Mouse (Mus musculus) c-Kit-positive CD71-positive TER-119-negative erythroid progenitor cells, embryonic 14.5 days (primary cell): ENCODE results near the gene Plekhm3.

Source experiments
- DNase-seq: peaks from one replicate; pipeline ENCODE4 v3.0.0-alpha.2; 2013; ENCODE audit warnings: low read depth

The Plekhm3 gene

DNA sequence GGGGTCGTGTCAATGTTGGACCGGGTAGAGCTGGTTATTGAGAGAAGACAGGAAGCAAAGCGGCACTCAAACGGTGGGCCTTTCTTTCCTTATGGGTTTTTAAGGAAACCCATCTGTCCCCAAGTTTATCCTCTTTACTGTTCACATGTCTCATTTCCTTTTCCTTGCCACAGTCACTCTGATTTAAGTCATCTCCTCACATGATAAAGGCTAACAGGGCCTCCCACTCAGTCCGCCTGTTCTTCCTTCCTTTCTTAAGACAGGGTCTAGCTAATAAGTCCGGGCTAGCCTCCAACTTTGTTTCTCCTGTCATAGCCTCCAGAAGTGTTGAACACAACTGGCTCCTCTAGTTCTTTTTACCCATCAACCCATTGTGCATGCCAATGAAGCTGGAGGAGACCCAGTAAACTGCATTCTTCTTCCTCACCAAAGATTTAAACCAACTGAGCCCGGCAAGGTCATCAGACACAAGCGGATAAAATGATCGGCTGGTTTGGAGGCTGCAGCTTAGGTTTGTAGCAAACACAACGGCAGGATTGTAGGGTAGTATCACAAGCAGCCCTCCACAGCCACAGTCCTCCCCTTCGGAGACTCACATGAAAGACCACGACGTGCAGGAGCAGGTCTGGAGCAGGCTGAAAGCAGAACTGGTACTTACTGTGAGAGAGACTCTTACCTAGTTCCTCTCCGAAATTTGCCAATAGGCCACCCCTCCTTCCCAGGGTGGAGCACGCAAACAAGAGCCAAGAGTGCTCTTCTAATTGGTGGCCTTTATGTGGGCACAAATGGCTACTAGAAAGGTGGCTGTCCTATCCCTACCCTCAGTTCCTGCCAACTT is 29.0 kb downstream of the Plekhm3 start:
- no peak for DNase-seq

DNA sequence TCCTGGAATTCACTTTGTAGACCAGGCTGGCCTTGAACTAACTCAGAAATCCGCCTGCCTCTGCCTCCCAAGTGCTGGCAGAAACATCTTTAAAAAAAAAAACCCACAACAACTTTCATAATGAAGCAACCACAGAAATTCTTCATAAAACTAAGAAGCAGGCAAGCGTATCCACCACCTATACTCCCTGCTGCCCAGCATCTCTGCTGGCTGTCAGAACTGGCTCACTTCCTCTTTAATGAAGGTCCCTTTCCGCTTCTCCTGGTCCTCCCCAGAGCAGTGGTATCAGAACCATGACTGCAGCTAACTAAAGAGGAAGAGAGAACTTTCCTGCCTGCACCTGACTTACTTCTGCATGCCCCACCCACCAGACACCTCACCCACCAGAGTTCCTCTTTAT is 31.0 kb downstream of the Plekhm3 start:
- DNase-seq = no peak

DNA sequence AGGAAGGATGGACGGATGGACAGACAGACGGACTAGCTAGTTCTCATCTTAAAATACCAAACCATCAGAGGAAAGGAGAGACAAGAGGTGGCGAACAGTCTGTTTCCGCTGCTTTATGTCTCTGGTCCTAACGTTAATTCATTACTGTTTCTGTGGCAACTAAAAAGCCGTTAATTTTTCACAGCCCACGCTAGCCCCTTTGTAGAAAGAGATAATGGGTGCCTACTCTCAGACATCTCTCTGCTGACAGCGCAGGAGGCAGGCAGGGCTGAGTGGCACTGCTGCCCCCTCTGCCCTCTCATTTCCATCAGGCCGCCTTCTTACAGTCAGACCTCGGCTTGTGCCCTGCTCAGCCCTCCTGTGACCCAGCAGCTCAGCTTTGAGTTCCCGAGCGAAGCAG is 32.3 kb downstream of the Plekhm3 start:
- DNase-seq = no peak

DNA sequence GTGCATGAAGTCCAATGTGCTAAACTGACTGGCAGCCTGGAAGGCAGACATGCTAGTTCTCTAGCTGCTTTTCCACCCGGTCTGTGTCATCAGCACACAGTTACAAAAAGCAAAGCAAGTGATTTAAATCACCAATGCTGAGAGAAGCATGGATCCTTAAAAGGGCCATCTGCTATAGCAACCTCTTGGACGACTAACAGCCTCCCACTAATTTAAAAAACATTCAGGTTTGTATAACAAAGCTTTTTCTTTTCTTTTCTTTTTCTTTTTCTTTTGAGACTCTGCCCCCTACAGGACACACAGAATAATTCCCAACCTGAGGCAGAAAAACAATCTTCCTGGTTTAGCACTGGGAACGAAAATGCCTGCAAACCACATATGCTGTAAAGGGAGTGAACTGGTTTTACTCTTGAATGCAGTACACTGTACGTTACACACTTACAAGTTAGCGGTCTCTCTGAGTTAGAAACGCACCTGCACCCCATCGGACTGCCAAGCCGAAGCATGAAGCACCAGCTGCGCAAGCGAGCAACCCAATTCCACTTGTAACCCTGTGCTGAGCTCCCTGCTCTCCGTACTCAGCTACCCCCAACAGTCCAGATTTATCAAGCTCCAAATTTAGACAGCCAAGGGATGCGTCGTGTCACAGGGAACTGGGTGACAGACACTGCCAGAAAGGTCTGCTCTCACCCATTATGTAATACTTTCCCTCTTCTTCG is 37.7 kb downstream of the Plekhm3 start:
- DNase-seq = peak; percentile 23

DNA sequence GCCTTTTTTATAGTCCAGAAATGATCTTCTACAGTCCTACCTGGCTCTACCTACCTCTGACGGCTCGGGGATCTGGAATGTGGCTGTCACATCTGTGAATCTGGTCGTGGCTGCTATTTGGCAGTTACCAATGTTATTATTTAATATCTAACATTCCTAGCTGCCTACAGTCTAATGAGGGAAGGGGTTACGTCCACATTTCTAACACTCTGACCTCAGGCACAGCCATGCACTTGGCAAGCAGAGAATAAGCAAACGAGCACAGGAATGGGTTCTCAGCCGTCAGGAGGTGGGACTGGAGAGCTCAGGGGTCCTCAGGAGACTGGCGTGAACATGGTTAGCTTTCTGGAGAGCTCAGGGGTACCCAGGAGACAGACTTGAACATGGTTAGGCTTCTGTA is 38.7 kb downstream of the Plekhm3 start:
- no peak for DNase-seq

DNA sequence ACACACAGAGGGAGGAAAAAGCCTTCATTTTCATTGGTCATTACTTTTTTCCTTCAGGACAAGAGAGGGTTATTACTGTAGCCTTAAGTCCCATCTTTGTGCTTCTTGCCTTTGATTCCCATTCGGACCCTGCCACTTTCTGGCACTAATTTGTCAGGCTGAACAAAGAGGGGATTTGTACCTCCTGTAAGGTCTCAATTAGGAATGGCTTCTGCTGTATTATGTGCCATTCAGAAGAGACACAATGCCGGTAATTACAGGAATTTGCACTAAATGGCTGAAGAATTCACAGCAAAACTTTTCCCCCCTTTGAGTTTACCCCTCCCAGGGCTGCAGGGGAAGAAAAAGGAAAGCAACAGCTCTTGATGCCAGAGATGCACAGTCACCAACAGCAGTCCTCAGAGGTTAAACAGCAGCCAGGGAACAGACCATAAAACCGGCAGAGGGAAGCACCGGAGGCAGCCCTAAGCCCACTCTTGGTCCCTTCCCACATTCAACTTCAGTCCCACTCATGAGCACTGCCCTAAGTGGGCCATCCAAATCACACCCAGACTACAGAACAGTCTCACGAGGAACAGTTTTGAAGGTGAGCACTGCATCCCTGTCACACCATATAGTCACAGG is 39.6 kb downstream of the Plekhm3 start:
- no peak for DNase-seq

DNA sequence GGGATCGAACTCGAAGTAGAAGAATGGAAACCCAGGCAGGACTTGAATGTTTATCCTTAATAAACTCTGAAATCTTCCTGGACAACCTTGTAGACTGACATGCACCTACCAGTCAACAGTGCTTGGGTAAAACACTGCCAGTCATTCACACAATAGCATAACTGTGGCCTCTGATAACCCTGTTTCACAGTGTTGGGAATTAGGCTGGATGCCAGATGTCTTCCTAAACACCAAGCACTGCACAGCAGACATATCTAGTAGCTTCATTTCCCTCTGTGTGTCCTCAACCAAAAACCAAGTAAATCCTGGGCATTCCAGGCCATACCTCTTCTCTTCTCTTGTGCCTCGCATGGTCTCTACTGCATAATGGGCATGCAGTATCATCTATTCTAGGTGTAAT is 42.3 kb downstream of the Plekhm3 start:
- no peak for DNase-seq

DNA sequence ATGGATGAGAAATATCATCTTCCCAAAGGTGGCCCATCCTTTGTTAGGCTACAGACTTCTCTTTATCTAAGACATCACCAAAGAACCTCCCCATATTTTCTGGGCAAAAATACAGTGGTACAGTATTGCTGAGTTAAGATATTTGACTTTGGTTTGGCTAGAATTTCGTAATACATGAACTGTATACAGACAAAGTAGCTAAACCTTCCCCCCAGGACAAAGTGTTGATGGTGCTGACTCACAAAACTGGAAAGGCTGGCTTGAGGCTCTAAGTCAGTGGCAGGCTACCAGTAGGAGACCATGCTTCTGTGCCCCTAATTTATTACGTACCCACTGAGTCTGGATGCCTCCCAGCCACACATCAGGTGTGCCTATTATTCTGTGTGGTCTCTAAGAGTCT is 48.9 kb downstream of the Plekhm3 start:
- no peak for DNase-seq

DNA sequence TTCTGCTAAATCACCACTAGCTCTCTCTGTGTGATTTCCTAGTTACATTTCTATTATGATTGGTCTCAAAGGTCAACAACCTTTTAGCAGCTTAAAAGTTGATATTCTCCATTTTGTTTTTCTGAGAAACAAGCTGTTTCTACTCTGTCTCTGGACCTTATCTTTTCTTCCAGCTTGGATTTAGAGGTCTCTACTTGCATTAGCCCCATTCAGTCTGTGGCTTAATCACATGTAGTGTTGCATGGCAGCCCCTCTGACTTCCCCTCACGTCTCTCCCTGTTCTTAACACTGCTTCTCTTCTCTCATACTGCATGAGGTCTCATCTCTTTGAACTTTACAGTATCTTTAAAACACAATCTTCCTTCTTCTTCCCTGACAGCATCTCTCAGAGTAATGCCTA is 50.4 kb downstream of the Plekhm3 start:
- DNase-seq = peak; percentile 15

DNA sequence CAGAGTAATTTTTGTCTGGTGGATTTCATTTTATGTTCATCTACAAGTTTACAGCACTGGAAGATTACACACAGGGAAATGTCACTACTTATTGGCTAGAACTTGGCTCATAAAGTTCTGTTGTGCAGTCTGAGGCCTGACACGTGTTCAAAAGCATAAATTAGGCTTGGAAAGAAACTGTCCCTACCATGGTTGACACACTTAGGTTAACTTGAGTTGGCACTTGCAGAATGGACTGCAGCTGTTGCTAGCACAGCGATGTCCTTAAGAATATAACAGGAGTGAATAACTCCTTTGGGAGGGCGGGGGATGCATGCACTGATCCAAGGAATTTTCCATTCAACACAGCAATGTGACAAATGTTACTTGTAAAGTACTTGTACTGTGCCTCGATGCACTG is 53.2 kb downstream of the Plekhm3 start:
- DNase-seq = no peak

DNA sequence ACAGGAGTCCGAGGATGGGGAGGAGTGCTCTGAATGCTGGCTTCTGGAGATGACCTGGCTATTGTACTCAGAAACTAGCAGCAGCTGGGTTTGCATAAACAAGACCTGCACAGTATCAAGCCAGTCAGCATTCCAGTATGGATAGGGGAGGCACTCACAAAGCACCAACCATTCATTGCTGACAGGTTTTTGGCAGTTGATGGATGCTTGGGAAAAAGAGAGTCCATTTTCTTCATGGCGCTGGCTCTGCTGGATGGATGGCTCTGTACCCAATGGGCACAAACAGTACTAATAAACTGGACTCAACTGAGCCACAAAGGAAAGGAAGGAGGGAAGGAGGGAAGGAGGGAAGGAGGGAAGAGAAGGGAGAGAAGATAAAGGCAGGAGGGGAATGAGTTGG is 53.8 kb downstream of the Plekhm3 start:
- no peak for DNase-seq

DNA sequence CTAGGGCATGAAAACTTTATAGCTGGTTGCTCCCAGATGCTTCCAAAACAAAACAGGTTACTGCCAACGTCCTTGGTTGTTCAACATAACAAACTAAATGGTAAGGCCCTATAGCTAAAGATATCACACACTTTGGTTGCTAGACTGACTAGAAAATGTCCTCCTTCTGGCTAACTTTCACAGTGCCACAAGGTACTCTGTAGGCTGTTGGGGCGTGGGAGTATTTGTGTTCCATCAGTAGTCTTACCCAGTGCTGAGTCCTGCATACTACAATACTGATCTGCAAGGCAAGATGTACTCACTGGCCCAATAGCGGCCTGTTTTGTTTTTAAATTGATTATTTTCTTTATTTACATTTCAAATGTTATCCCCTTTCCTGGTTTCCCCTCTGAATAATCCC is 56.9 kb downstream of the Plekhm3 start:
- no peak for DNase-seq

DNA sequence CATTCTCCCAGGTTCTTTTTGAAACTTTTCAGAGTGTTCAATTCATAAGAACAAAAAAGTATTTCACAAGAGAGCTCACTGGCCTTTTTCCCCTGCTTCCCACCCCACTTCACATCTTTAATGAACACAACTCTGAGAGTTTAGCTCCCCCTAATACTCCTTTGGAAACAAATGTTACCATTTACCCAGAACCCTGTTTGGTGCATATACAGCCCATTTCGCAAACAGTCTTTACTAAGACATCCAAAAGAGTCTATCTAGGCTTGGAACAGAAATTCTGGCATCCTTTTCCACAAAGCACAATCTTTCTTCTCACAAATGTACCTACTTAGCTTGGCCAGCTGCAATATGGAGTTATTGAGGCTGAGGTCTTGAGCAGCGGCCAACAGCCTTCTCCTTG is 59.1 kb downstream of the Plekhm3 start:
- no peak for DNase-seq

DNA sequence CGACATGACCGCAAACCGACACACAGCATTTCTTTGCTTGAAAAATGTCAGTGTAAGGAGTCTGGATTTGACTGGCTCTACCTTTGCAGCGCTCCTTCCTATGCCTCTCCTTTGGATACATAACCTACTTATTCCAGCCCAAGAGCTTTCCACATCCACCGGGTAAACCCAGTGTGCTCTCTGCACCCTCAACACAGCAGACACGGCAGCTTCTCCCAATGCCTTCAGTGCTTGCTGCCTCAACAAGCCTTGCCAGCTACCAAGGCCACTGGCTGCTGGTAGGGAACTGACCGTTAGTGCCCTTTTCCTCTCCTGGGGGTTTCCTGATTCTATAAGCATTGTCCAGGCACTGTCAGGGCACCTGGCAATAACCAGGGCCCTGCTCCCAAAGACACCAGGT is 62.8 kb downstream of the Plekhm3 start:
- no peak for DNase-seq

DNA sequence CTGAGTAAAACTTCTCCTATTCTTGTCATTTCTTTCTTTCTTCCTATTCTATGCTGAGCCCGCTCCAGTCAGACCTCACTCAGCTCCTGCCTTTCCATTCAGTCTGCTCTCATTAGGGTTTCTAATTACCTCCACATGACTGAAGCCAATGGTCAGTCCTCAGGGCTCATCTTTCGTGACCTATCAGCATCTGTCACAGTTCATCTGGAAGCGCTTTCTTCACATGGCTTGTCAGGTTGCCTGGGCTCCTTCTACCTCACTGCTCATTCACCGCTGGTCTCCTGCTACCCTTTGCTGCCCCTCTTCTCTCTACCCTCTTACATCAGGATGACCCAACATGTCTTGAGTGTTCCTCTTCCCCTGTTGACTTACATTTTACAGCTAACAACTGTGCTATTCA is 65.3 kb downstream of the Plekhm3 start:
- no peak for DNase-seq

DNA sequence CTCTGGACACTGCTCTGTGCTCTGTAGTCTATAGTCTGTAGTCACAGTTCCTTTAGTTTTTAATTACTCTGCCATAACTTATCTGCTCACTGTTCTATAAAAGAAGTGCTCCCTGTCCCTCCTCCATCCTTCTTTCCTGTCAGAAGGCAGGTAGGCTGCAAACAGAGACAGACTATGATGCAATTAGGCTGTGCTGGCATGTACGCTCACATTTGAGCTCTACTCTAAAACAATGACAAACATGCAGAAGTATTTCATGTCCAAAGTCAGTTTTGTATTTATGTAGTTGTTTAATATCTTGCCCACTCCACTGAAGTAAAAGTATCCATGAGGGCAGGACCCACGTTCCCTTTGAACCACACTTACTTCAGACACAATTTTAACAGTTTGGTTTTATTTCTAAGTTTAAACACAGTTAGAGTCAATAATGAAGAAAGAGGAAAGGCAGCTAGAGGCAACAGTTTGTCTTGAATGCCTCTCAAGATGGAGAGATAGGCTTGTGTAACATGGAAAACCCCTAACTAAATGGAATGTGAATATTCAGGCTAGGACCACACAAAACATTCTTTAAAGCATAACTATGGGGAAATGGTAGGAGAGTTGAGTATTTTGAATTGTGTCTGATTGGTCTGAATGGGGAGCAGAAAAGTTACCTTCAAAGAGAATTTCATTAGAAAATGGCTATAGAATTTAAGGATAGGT is 69.0 kb downstream of the Plekhm3 start:
- no peak for DNase-seq

DNA sequence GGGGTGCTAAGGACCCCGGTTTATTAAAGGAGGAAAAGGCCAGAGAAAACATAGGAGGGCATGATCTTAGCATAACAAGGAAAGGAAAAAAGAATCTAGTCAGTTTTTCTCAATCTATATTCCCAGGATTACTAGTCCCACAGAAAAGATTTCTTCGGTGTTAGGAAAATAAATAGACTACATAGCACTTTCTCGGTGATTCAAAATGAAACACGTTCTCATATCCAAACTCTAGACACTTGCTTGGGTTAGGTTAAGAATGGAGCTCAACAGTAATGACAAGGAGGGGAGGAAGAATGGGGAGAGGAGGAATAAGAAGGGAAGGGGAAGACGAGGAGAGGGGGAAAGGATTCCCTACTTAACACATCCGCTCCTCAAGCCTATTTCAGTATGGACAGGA is 69.9 kb downstream of the Plekhm3 start:
- DNase-seq = no peak

DNA sequence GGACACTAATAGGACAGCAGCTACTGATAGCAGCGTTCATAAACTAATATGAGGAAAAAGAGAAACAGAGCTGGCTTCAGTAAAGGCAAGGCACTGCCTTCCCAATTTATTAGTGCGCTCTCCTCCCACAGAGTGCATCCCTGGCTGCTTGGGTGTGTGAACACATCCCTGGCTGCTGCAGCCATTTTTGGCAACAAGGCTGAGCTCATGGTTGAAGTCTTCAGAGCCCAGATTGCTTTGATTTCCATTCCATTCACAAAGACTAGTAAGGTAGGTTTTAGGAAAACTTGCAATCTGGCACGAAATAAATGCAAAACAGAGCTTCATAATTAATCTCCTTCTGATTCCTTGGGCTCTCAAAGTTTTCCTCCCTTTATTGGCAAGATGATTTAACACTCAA is 71.3 kb downstream of the Plekhm3 start:
- DNase-seq = no peak

DNA sequence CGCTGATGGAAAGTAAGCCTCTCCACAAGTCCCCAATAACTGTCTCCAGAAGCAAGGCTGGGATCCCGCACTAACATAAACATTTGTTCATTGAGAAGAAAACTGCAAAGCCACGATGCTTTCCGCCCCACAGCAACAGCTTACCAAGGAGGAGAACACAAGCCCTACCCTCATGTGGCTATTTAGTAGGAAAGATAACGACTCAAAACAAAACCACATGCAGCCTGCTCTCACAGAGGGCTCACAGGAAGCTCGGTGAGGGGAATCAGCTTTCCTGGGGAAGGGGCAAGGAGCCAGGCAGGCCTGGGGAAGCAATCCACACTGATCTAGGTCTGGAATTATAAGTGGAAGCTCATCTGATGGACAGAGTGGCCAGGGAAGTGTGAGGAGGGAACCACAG is 72.6 kb downstream of the Plekhm3 start:
- no peak for DNase-seq

DNA sequence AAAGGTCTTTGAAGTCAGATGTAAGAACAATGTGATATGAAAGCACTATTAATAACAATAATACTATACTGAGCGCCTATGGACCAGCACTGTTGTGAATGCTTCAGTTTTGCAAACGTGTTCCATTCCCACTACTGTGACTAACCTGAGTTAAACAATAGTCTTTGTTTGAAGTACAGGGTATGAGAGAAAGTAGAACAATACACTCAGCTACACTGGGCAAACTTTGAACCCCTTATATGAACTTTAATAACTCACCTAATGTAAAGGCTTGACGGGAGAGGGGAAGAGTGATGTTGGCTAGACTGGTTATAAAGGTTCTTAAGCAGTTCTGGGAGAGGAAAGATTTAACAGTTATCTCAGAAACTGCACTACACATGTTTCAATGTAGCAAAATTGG is 76.0 kb downstream of the Plekhm3 start:
- DNase-seq = no peak

DNA sequence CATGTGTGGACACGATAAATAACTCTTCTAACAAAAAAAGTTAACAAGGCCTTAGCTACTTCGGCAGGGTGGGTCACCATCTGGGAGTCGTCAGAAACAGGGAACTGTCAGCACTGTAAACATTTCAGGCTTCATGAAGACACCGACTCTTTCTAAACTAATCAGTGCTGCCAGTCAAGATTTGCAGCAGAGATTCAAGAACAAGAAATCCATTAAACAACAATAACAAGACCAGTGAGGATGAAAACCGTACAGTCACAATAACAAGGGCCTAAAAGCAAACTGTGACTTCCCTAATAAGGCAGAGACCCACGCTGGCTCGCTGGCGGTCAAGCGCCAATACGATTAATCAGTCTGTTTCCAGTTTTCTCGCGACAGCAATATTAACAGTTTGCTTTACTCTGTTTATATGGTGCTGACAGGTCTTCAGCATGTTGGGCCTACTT is 77.8 kb downstream of the Plekhm3 start:
- no peak for DNase-seq

DNA sequence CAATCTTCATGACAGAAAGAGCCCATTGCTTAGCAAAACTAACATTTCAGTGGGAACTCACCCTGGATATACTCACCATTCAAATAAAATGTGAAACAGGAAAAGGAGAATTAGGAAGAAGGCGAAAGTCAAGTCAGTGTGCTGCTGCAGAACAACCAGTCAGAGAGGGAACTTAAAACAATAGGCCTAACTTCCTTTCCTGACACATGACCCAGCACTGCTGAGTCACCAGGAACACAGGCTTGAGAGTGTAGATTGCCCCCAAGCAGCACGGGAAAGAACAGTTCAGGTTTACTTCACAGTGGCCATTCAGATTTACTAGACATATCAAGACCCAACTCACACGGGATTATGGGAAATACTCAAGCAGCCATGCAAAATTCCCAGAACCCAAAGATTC is 80.3 kb downstream of the Plekhm3 start:
- no peak for DNase-seq

DNA sequence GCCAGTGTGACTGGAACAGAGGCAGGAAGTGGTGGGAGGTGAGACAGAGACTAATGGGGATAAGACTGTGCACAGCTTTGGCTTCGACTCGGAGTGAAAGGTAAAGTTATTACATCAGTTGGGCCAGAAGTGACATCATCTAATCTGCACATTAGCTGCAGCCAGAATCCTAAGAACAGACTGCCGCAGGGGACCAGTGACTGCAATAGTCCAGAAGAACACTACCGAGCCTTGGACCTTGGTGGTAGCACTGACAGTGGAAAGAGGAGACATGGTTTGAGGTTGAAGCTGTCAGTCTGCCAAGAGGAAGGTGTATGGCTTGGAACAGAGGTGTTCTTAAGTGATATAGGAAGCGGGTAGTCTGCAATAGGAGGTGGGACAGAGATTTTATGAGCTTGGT is 80.9 kb downstream of the Plekhm3 start:
- no peak for DNase-seq
